Mouse (Mus musculus) liver, embryonic 15.5 days (tissue): Measurements from ENCODE around the gene Nfia. TPM values are rescaled to one million over a fixed set of nuclear protein-coding genes. Genes with fewer than 3 reads are reported as not detected.
A peak's percentile ranks its signal among the peaks of the same experiment; 100 is the strongest.

ENCODE experiments used
- ATAC-seq: fragments of 200-750 bp; cut with Nextera tagmentation; 2 replicates; pipeline ENCODE4 v1.8.0; 2017; ENCODE audit warnings: moderate number of reproducible peaks, mild to moderate bottlenecking, moderate library complexity; ENCODE audit not compliant: insufficient read depth
- H3K27ac ChIP-seq: fragments of 300-500 bp; sonication (generic); replicated peaks from 2 replicates; pipeline ENCODE4 v1.5.1; 2015; ENCODE audit warnings: mild to moderate bottlenecking, inconsistent platforms
- H3K27me3 ChIP-seq: fragments of 300-500 bp; sonication (generic); 2 replicates; pipeline ENCODE4 v1.6.1; 2015; ENCODE audit warnings: mild to moderate bottlenecking, inconsistent platforms
- H3K36me3 ChIP-seq: fragments of 300-500 bp; sonication (generic); replicated peaks from 2 replicates; pipeline ENCODE4 v1.6.1; 2015; ENCODE audit warnings: moderate library complexity, mild to moderate bottlenecking, inconsistent platforms
- H3K4me1 ChIP-seq: fragments of 300-500 bp; sonication (generic); replicated peaks from 2 replicates; pipeline ENCODE4 v1.6.1; 2015; ENCODE audit warnings: inconsistent platforms
- H3K4me2 ChIP-seq: fragments of 300-500 bp; sonication (generic); 2 replicates; pipeline ENCODE4 v1.6.1; 2015; ENCODE audit warnings: moderate library complexity, mild to moderate bottlenecking, inconsistent platforms
- H3K4me3 ChIP-seq: fragments of 300-500 bp; sonication (generic); replicated peaks from 2 replicates; pipeline ENCODE4 v1.5.1; 2015; ENCODE audit warnings: mild to moderate bottlenecking, inconsistent platforms
- H3K9ac ChIP-seq: fragments of 300-500 bp; sonication (generic); 2 replicates; pipeline ENCODE4 v1.6.1; 2015; ENCODE audit warnings: moderate library complexity, mild to moderate bottlenecking, inconsistent platforms
- H3K9me3 ChIP-seq: fragments of 300-500 bp; sonication (generic); replicated peaks from 2 replicates; pipeline ENCODE4 v1.6.1; 2016; ENCODE audit warnings: inconsistent platforms
- WGBS: fragments of 180-500 bp; shearing (Covaris S2); methylation state at CpG from one replicate; pipeline ENCODE4 v1.1.7; 2015; ENCODE audit warnings: mixed read lengths; ENCODE audit not compliant: insufficient replicate concordance; 5-methylcytosine and 5-hydroxymethylcytosine counted together
- polyA plus RNA-seq: library from polyadenylated mRNA; unstranded; fragments of >200 nt; fragmentation: Nextera tagmentation; extraction: Ambion mirVana; gene quantifications from 2 replicates; pipeline ENCODE4 v1.2.1, GENCODE M21; 2015

The Nfia gene
- polyA plus RNA-seq, 1 experiment from 2014 or later, result 4.1 TPM

GRCm38 (mm10) chr4:98108676-98109016, 336.1 kb downstream of the Nfia start:
- H3K27me3 ChIP-seq, result peaks cover 16% of the 10 kb centered on the region
- H3K4me2 ChIP-seq, result no peak overlapping the region
- WGBS, result 24% methylated on average over 4 of the region's 4 CpGs
- no peaks in the 10 kb centered on the region for H3K36me3 ChIP-seq
- H3K4me1 ChIP-seq, result peaks cover 16% of the 10 kb centered on the region
- no peak overlapping the region for H3K4me3 ChIP-seq
- H3K9ac ChIP-seq, result no peak overlapping the region
- no peak overlapping the region for H3K27ac ChIP-seq
- no peak for ATAC-seq
- H3K9me3 ChIP-seq, result no peaks in the 10 kb centered on the region

- Histone ChIP-seq H3K27me3 (peaks cover 16% of the 10 kb centered on the region), H3K4me3 (no peak overlapping the region), H3K9ac (no peak overlapping the region), H3K4me1 (peaks cover 12% of the 10 kb centered on the region), H3K36me3 (no peaks in the 10 kb centered on the region), H3K4me2 (no peak overlapping the region), H3K9me3 (no peaks in the 10 kb centered on the region), H3K27ac (no peak overlapping the region)
- WGBS, result 21% methylated on average over 7 of the region's 7 CpGs
- ATAC-seq, result 0 out of 2 replicates have a peak, but pooled peaks have one; percentile 26
These were observed 336.5 kb downstream of the Nfia start for GRCm38 (mm10) chr4:98109064-98109463.

- WGBS, result 63% methylated on average over 4 of the region's 4 CpGs
- Histone ChIP-seq H3K9me3 (no peaks in the 10 kb centered on the region), H3K27ac (no peak overlapping the region), H3K4me1 (peaks cover 7% of the 10 kb centered on the region), H3K4me2 (no peak overlapping the region), H3K36me3 (no peaks in the 10 kb centered on the region), H3K27me3 (peaks cover 16% of the 10 kb centered on the region), H3K9ac (no peak overlapping the region), H3K4me3 (no peak overlapping the region)
- no peak for ATAC-seq
These were observed 337.4 kb downstream of the Nfia start for GRCm38 (mm10) chr4:98109911-98110310.

DNA sequence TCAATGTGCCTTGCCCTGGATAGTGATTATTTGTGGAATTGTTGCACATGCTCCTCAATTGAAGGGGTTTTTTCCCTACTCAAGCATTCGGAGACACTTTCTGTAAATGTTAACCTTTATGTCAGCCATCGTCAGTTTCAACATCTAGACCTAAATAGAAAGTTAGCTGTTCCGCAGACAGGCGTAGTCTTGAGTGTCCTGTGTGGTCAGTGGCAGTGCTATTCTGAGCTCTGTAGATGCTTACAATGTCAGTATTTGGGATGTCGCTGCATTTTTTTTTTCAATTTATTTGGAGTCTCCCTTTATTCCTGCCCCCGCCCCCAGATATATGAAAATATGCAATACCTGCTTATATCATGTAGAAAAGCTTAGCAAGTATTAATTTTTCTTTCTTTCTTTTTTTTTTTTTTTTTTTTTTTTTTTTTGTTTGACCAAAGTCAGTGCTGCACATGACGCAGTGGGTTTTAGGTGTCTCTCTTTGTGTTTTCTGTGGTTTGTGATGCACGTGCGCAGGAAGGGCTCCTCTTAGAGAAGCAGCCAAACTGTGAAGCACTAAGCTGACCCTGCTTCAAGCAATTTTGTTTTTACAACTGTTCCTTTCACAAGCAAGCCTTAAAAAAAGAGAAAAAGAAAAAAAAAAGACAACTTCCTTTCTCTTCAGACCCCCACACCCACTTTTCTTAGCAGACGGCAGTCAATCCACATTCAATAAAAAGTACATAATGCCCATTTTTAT, 340.9 kb downstream of the Nfia start:
- ATAC-seq, result no peak
- no peaks in the 10 kb centered on the region for H3K27me3 ChIP-seq
- H3K4me2 ChIP-seq, result no peak overlapping the region
- no peak overlapping the region for H3K9ac ChIP-seq
- no peak overlapping the region for H3K27ac ChIP-seq
- no peak overlapping the region for H3K4me3 ChIP-seq
- 51% methylated on average over 10 of the region's 10 CpGs for WGBS
- H3K4me1 ChIP-seq, result no peaks in the 10 kb centered on the region
- H3K9me3 ChIP-seq, result no peaks in the 10 kb centered on the region
- H3K36me3 ChIP-seq, result no peaks in the 10 kb centered on the region

DNA sequence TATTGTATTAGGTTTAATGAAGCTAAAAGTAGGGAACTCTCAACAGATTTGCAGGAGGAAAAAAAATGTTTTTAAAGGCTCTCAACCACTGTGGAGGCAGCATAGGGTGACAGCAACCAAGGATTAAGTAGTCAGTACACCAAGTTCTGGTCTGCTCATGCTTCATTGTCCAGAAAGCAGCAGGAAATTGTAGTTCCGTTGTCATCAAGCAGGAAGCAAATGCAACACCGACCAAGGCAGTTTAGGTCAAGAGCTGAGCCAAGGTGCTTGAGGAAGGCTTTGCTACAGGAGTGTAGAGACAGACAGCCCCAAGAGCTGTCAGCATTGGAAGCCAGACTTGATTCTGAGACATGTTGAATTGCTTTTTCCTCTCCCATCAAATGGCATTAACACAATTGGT, 342.4 kb downstream of the Nfia start:
- Histone ChIP-seq H3K4me2 (no peak overlapping the region), H3K27me3 (no peaks in the 10 kb centered on the region), H3K4me3 (no peak overlapping the region), H3K36me3 (no peaks in the 10 kb centered on the region), H3K9ac (no peak overlapping the region), H3K27ac (no peak overlapping the region), H3K9me3 (no peaks in the 10 kb centered on the region), H3K4me1 (no peaks in the 10 kb centered on the region)
- 14% methylated on average over 2 of the region's 2 CpGs for WGBS
- ATAC-seq, result no peak

DNA sequence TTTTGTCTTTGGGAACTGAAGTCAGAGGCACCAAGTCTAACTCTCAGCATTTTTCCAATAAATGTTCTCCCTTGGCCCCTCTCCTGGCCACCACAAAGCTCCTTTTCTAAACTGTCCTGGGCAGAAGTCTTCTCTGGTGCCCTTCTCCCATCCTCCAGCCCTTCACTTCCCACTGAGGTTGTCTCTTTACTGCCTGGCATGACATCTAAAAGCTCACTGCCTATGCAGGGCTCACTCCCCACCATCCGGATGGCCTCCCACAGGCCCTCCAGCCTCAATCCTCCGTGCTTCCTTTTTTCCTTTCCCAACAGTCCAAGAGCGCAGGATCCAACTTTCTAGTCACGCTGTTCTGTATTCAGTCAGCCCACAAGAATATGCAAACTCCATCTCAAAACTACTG, 342.9 kb downstream of the Nfia start:
- WGBS, result 76% methylated on average over 4 of the region's 4 CpGs
- Histone ChIP-seq H3K27ac (no peak overlapping the region), H3K9ac (no peak overlapping the region), H3K36me3 (no peaks in the 10 kb centered on the region), H3K4me1 (no peaks in the 10 kb centered on the region), H3K4me3 (no peak overlapping the region), H3K4me2 (no peak overlapping the region), H3K9me3 (no peaks in the 10 kb centered on the region), H3K27me3 (no peaks in the 10 kb centered on the region)
- no peak for ATAC-seq

DNA sequence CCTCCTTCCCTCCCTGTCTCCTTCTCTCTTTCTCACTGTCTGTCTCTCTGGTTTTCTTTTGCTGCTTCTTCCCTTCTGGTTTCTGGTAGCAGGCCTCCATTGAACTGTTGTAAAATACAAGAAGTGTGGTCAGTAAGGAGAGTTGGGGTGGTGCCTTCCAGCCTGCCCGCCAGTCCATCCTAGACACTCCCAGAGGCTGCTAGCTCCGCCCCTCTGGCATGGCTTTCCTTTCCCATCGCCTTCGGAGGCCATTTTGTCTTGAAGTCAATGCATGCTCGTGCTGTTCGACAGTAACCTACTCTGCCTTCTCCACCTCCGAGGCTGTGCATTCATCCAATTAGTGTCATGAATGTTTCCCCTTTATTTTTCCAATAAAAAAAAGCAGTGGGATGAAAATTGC, 343.5 kb downstream of the Nfia start:
- WGBS, result 66% methylated on average over 7 of the region's 7 CpGs
- no peak overlapping the region for H3K4me2 ChIP-seq
- no peak overlapping the region for H3K9ac ChIP-seq
- H3K27ac ChIP-seq, result no peak overlapping the region
- no peak overlapping the region for H3K4me3 ChIP-seq
- no peak for ATAC-seq
- no peaks in the 10 kb centered on the region for H3K4me1 ChIP-seq
- H3K27me3 ChIP-seq, result no peaks in the 10 kb centered on the region
- H3K9me3 ChIP-seq, result no peaks in the 10 kb centered on the region
- no peaks in the 10 kb centered on the region for H3K36me3 ChIP-seq

- H3K4me1 ChIP-seq, result no peaks in the 10 kb centered on the region
- 66% methylated on average over 3 of the region's 3 CpGs for WGBS
- ATAC-seq, result no peak
- no peaks in the 10 kb centered on the region for H3K36me3 ChIP-seq
- no peak overlapping the region for H3K9ac ChIP-seq
- H3K27me3 ChIP-seq, result no peaks in the 10 kb centered on the region
- H3K27ac ChIP-seq, result no peak overlapping the region
- H3K9me3 ChIP-seq, result no peaks in the 10 kb centered on the region
- H3K4me3 ChIP-seq, result no peak overlapping the region
- H3K4me2 ChIP-seq, result no peak overlapping the region
These were observed 345.6 kb downstream of the Nfia start for GRCm38 (mm10) chr4:98118126-98118525.

GRCm38 (mm10) chr4:98118761-98119675, 346.5 kb downstream of the Nfia start:
- H3K4me3 ChIP-seq, result no peak overlapping the region
- no peaks in the 10 kb centered on the region for H3K27me3 ChIP-seq
- H3K4me2 ChIP-seq, result no peak overlapping the region
- H3K27ac ChIP-seq, result no peak overlapping the region
- WGBS, result 57% methylated on average over 10 of the region's 10 CpGs
- H3K9ac ChIP-seq, result no peak overlapping the region
- H3K36me3 ChIP-seq, result no peaks in the 10 kb centered on the region
- H3K4me1 ChIP-seq, result no peaks in the 10 kb centered on the region
- H3K9me3 ChIP-seq, result no peaks in the 10 kb centered on the region
- no peak for ATAC-seq

- WGBS, result 53% methylated on average over 3 of the region's 3 CpGs
- Histone ChIP-seq H3K27ac (no peak overlapping the region), H3K4me1 (no peaks in the 10 kb centered on the region), H3K4me2 (no peak overlapping the region), H3K9ac (no peak overlapping the region), H3K4me3 (no peak overlapping the region), H3K36me3 (no peaks in the 10 kb centered on the region), H3K27me3 (no peaks in the 10 kb centered on the region), H3K9me3 (no peaks in the 10 kb centered on the region)
- ATAC-seq, result no peak
These were observed 347.5 kb downstream of the Nfia start for GRCm38 (mm10) chr4:98119949-98120531.

DNA sequence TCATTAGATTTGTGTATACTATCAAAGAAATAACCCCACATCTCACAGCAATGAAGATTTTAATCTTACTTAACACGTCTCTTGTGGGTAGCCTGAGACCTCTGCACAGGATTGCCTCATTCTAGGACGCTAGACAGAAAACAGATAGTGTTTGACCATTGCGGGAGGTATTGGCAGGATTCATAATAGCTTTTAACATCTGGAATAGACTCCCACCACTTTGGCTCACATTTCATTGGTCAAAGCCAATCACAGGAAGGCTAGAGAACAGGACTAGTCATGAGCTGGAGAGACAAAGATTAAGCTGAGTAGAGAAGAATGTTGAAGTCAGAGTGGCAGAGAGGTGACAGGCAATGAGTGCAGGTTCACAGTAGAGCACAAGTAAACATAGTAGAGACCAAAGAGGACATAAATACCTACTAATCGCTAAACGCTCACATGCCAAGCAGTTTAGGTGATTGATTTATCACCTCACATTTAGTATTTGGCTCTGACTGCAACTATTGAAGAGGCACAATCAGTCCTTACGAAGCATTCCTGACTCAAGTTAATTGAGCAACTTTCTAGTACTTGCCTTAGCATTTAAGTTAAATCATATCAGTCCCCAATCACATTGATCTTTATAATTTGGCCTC, 348.3 kb downstream of the Nfia start:
- ATAC-seq, result no peak
- H3K9ac ChIP-seq, result no peak overlapping the region
- H3K27ac ChIP-seq, result no peak overlapping the region
- H3K36me3 ChIP-seq, result no peaks in the 10 kb centered on the region
- 61% methylated on average over 6 of the region's 6 CpGs for WGBS
- H3K4me2 ChIP-seq, result no peak overlapping the region
- no peaks in the 10 kb centered on the region for H3K27me3 ChIP-seq
- H3K4me1 ChIP-seq, result no peaks in the 10 kb centered on the region
- no peak overlapping the region for H3K4me3 ChIP-seq
- H3K9me3 ChIP-seq, result no peaks in the 10 kb centered on the region
